ENCODE assay signal across 8 mouse cellular contexts in genomic region chr9:121350601-121351000, GRCm38 (mm10). TPM values are rescaled to one million over a fixed set of nuclear protein-coding genes. Genes with fewer than 3 reads are reported as not detected.
DNase-seq lines count a peak whose midpoint lies in the region; ATAC-seq and TF ChIP-seq lines count a peak whose summit lies in the region.

No protein-coding gene starts in this region.

- H3K9me3 ChIP-seq in hindbrain, embryonic 14.5 days (ENCODE audit: control insufficient read depth, low read length), result no peaks in the 10 kb centered on the region
- H3K9me3 ChIP-seq in hindbrain, embryonic 11.5 days (ENCODE audit: control insufficient read depth, low read length), result no peaks in the 10 kb centered on the region
- no peaks in the 10 kb centered on the region for H3K9me3 ChIP-seq in intestine, postnatal 0 days (ENCODE audit: control insufficient read depth)

- H3K79me2 ChIP-seq in C2C12 (ENCODE audit: control insufficient read depth, insufficient read depth), result peaks cover 85% of the 10 kb centered on the region

- no peak for DNase-seq in hindbrain, embryonic 14.5 days (ENCODE audit: low spot score)
- DNase-seq in hindbrain, embryonic 11.5 days (ENCODE audit: low spot score), result no peak
- no peak for DNase-seq in embryo, embryonic 11 days
- no peak for DNase-seq in layer of hippocampus, adult 9-11 months
- DNase-seq in gastrocnemius, postnatal 4 days (ENCODE audit: low spot score in 2 of 2), result no peak

- no peak overlapping the region for H3K4me2 ChIP-seq in hindbrain, embryonic 14.5 days (replicated peaks)
- no peak overlapping the region for H3K4me2 ChIP-seq in hindbrain, embryonic 11.5 days (replicated peaks; ENCODE audit: low read depth, low read length)
- no peak overlapping the region for H3K4me2 ChIP-seq in intestine, postnatal 0 days (replicated peaks; ENCODE audit: low read depth)

- H3K9ac ChIP-seq in hindbrain, embryonic 14.5 days, result peak overlapping the region; percentile 1; the same call in 1 of the 2 replicates
- no peak overlapping the region for H3K9ac ChIP-seq in hindbrain, embryonic 11.5 days (ENCODE audit: low read depth, low read length)
- H3K9ac ChIP-seq in intestine, postnatal 0 days (ENCODE audit: low read depth, low read length), result no peak overlapping the region

- H3K4me3 ChIP-seq in hindbrain, embryonic 14.5 days (replicated peaks; ENCODE audit: low read length), result no peak overlapping the region
- no peak overlapping the region for H3K4me3 ChIP-seq in hindbrain, embryonic 11.5 days (ENCODE audit: low read depth, low read length)
- H3K4me3 ChIP-seq in C2C12 (ENCODE audit: insufficient read depth, poor library complexity, severe bottlenecking), result no peak overlapping the region
- H3K4me3 ChIP-seq in brown adipose tissue, adult 24 weeks (ENCODE audit: insufficient read depth, low read depth, low read length), result no peak overlapping the region
- no peak overlapping the region for H3K4me3 ChIP-seq in intestine, postnatal 0 days (ENCODE audit: low read depth, low read length)

- peak overlapping the region; percentile 33; the same call in 1 of the 2 replicates for H3K27ac ChIP-seq in hindbrain, embryonic 14.5 days
- H3K27ac ChIP-seq in hindbrain, embryonic 11.5 days (ENCODE audit: low read depth, low read length), result no peak overlapping the region
- H3K27ac ChIP-seq in brown adipose tissue, adult 24 weeks (replicated peaks; ENCODE audit: low read depth, low read length), result peak overlapping the region; percentile 87
- peak overlapping the region; percentile 15; the same call in 1 of the 2 replicates for H3K27ac ChIP-seq in intestine, postnatal 0 days (ENCODE audit: low read depth, low read length)

- no peak for TF ChIP-seq CTCF in C2C12 (IDR thresholded peaks at IDR 0.05; ENCODE audit: control insufficient read depth, insufficient read depth, insufficient read length)
- no peak for TF ChIP-seq CTCF in intestine, postnatal 0 days (IDR thresholded peaks at IDR 0.05; ENCODE audit: low read depth)

- H3ac ChIP-seq in C2C12 (ENCODE audit: control insufficient read depth, insufficient read length, low read depth), result peak overlapping the region; percentile 34

- 37% methylated on average over 3 of the region's 3 CpGs for WGBS in hindbrain, embryonic 14.5 days
- 41% methylated on average over 3 of the region's 3 CpGs for WGBS in hindbrain, embryonic 11.5 days
- 30% methylated on average over 3 of the region's 3 CpGs for WGBS in intestine, postnatal 0 days

- ATAC-seq in hindbrain, embryonic 14.5 days (ENCODE audit: low FRiP score), result no peak
- ATAC-seq in hindbrain, embryonic 11.5 days (ENCODE audit: low FRiP score), result no peak
- no peak for ATAC-seq in intestine, postnatal 0 days

- H3K79me3 ChIP-seq in C2C12 (ENCODE audit: low read depth), result peaks cover 33% of the 10 kb centered on the region

- H3K4me1 ChIP-seq in hindbrain, embryonic 14.5 days (replicated peaks; ENCODE audit: control insufficient read depth, insufficient read depth, low read length), result peaks cover 36% of the 10 kb centered on the region
- peaks cover 18% of the 10 kb centered on the region for H3K4me1 ChIP-seq in hindbrain, embryonic 11.5 days (replicated peaks; ENCODE audit: control insufficient read depth, insufficient read depth, low read length)
- peaks cover 53% of the 10 kb centered on the region for H3K4me1 ChIP-seq in brown adipose tissue, adult 24 weeks (ENCODE audit: control insufficient read depth, insufficient read depth, insufficient read length, low read length)
- H3K4me1 ChIP-seq in intestine, postnatal 0 days (replicated peaks; ENCODE audit: control insufficient read depth, insufficient read depth, low read length), result peaks cover 16% of the 10 kb centered on the region

- no peaks in the 10 kb centered on the region for H3K36me3 ChIP-seq in hindbrain, embryonic 14.5 days (replicated peaks; ENCODE audit: control insufficient read depth, insufficient read depth)
- no peaks in the 10 kb centered on the region for H3K36me3 ChIP-seq in hindbrain, embryonic 11.5 days (ENCODE audit: control insufficient read depth, insufficient read depth, low read length)
- no peaks in the 10 kb centered on the region for H3K36me3 ChIP-seq in C2C12 (ENCODE audit: control insufficient read depth, insufficient read depth)
- no peaks in the 10 kb centered on the region for H3K36me3 ChIP-seq in intestine, postnatal 0 days (ENCODE audit: control insufficient read depth, insufficient read depth)

- no peaks in the 10 kb centered on the region for H3K27me3 ChIP-seq in hindbrain, embryonic 14.5 days (ENCODE audit: control insufficient read depth, insufficient read depth, low read length)
- no peaks in the 10 kb centered on the region for H3K27me3 ChIP-seq in hindbrain, embryonic 11.5 days (ENCODE audit: control insufficient read depth, insufficient read depth, low read length)
- no peaks in the 10 kb centered on the region for H3K27me3 ChIP-seq in C2C12 (ENCODE audit: control insufficient read depth, insufficient read depth, insufficient read length)
- H3K27me3 ChIP-seq in intestine, postnatal 0 days (replicated peaks; ENCODE audit: control insufficient read depth, insufficient read depth, low read length), result no peaks in the 10 kb centered on the region

TF ChIP-seq in C2C12, 6 proteins besides CTCF, POLR2A, EP300 and RAD21:
- TF ChIP-seq FOSL1 (IDR thresholded peaks at IDR 0.05; ENCODE audit: insufficient read depth, low read length, poor library complexity, severe bottlenecking) (no peak), MYOD1 (IDR thresholded peaks at IDR 0.05; ENCODE audit: control insufficient read depth, insufficient read length, low read depth) (no peak), MYOG (IDR thresholded peaks at IDR 0.05; ENCODE audit: control insufficient read depth, extremely low read depth, insufficient read length) (no peak), USF1 (IDR thresholded peaks at IDR 0.05; ENCODE audit: low read depth) (no peak), CEBPB (IDR thresholded peaks at IDR 0.05; ENCODE audit: low read depth) (no peak), MAX (IDR thresholded peaks at IDR 0.05) (no peak)

RNA-seq across cellular contexts. Expression of gene Trak1, which starts 53.3 kb away (rescaled TPM):
- polyA plus RNA-seq in hindbrain, embryonic 14.5 days (2014; fragmentation: Nextera tagmentation; extraction: Ambion mirVana), result 63.0 and 65.9 TPM in 2 replicates
- polyA plus RNA-seq in hindbrain, embryonic 11.5 days (2014; fragmentation: Nextera tagmentation; extraction: Ambion mirVana), result 19.8 and 21.2 TPM in 2 replicates
- polyA plus RNA-seq in C2C12 (2012; fragmentation: generic; extraction: Trizol), result 26.6 TPM
- 64.3 and 66.0 TPM in 2 replicates for polyA plus RNA-seq in brown adipose tissue, adult 24 weeks (2012; ENCODE audit: insufficient read depth, insufficient read length, missing spikeins)
- 16.3 and 17.2 TPM in 2 replicates for polyA plus RNA-seq in intestine, postnatal 0 days (2015; fragmentation: Nextera tagmentation; extraction: Ambion mirVana)
- total RNA-seq in gastrocnemius, postnatal 4 days (2021), result 100 to 1,000 TPM; 193 to 204 TPM
